Mouse (Mus musculus): ENCODE data around the gene Unc5c.

GRCm38 (mm10) chr3:141793755-141794154 is 328.7 kb downstream of the Unc5c start:
- TF ChIP-seq CTCF (IDR thresholded peaks at IDR 0.05; ENCODE audit: low read depth): no peak
- no peak for TF ChIP-seq EP300 (IDR thresholded peaks at IDR 0.05; ENCODE audit: low read depth)
